In the genomic region with DNA sequence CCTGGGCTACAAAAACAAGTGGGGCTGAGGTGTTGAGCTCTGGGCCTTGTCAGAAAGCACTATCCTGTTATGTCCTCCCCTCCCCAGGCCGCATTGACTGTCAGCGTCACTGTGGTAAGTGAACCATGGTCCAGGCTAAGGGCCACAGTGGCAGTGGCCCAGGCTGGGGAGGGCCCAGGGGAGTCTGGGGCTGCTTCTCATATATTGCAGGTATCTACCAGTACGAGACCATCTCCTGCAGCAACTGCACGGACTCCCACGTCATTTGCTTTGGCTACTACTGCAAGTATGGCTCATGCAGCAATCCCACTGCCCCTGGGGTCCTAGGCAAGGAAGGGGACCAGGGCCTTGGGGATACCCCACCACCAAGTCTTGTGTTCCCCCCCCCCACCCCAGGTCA, we compare ENCODE assay signal across 8 mouse cellular contexts. TPM values are rescaled to one million over a fixed set of nuclear protein-coding genes. Genes with fewer than 3 reads are reported as not detected.
A peak's percentile ranks its signal among the peaks of the same experiment; 100 is the strongest.
DNase-seq lines count a peak whose midpoint lies in the region; ATAC-seq and TF ChIP-seq lines count a peak whose summit lies in the region.
"Had no signal": no experiment of that assay in that cellular context is flagged by ENCODE, and none has a peak within 500 bp of the region (broad histone marks: within the 10 kb centered on the region; RNA-seq: fewer than 3 reads in every experiment).

No protein-coding gene starts in this region.

- peak overlapping the region; percentile 57 for H3K4me3 ChIP-seq in kidney, postnatal 0 days (replicated peaks; ENCODE audit: low read depth, low read length)
- H3K4me3 ChIP-seq in embryonic fibroblast, embryonic 13.5 days (ENCODE audit: insufficient read depth, low read length) = peak overlapping the region; percentile 59
- peak overlapping the region; percentile 63; the same call in 1 of the 2 replicates for H3K4me3 ChIP-seq in intestine, embryonic 14.5 days (ENCODE audit: low read depth, low read length)
- peak overlapping the region; percentile 60 for H3K4me3 ChIP-seq in myocyte

- peaks cover 23% of the 10 kb centered on the region for H3K36me3 ChIP-seq in kidney, postnatal 0 days (ENCODE audit: insufficient read depth, low read length)
- peaks cover 33% of the 10 kb centered on the region for H3K36me3 ChIP-seq in intestine, embryonic 14.5 days (ENCODE audit: control insufficient read depth, insufficient read depth, low read length)
- H3K36me3 ChIP-seq in myocyte (ENCODE audit: control insufficient read depth, insufficient read depth) = peaks cover 8% of the 10 kb centered on the region

- H3K4me1 ChIP-seq in kidney, postnatal 0 days (replicated peaks; ENCODE audit: insufficient read depth, low read length) = peaks cover 24% of the 10 kb centered on the region
- peaks cover 3% of the 10 kb centered on the region; the same call in 1 of the 2 replicates for H3K4me1 ChIP-seq in embryonic fibroblast, embryonic 13.5 days (ENCODE audit: control insufficient read depth, insufficient read depth, low read length)
- peaks cover 26% of the 10 kb centered on the region for H3K4me1 ChIP-seq in intestine, embryonic 14.5 days (replicated peaks; ENCODE audit: control insufficient read depth, insufficient read depth, low read length)

- peak overlapping the region; percentile 78 for H3K4me2 ChIP-seq in kidney, postnatal 0 days (ENCODE audit: low read length)
- H3K4me2 ChIP-seq in intestine, embryonic 14.5 days (ENCODE audit: low read length) = peak overlapping the region; percentile 69
- peak overlapping the region; percentile 89 for H3K4me2 ChIP-seq in myocyte (ENCODE audit: low read depth)

- H3K79me2 ChIP-seq in myocyte (ENCODE audit: control insufficient read depth, insufficient read depth) = peaks cover 26% of the 10 kb centered on the region

- no peak overlapping the region for H3K27ac ChIP-seq in kidney, postnatal 0 days
- H3K27ac ChIP-seq in embryonic fibroblast, embryonic 13.5 days (ENCODE audit: insufficient read depth, low read length) = no peak overlapping the region
- H3K27ac ChIP-seq in intestine, embryonic 14.5 days (ENCODE audit: low read depth) = peak overlapping the region; percentile 79; the same call in 1 of the 2 replicates

- DNase-seq in kidney, postnatal 0 days (ENCODE audit: low spot score) = no peak
- DNase-seq in kidney, adult 18-20 months = no peak
- no peak for DNase-seq in intestine, embryonic 14.5 days (ENCODE audit: low spot score)
- no peak for DNase-seq in spleen, postnatal 36 days (ENCODE audit: low spot score in 2 of 2)
- DNase-seq: thymus, adult 18-20 months had no signal

- no peak for ATAC-seq in kidney, postnatal 0 days (replicated peaks; ENCODE audit: low FRiP score, low read depth)
- no peak for ATAC-seq in intestine, embryonic 14.5 days (replicated peaks; ENCODE audit: low FRiP score, low TSS enrichment, low read depth)
- no peak for ATAC-seq in megakaryocyte progenitor cell, adult 5-6 weeks (replicated peaks; ENCODE audit: poor library complexity)

- peak overlapping the region; percentile 59; the same call in 1 of the 2 replicates for H3K9ac ChIP-seq in kidney, postnatal 0 days (ENCODE audit: low read depth, low read length)
- H3K9ac ChIP-seq in intestine, embryonic 14.5 days (ENCODE audit: low read length) = no peak overlapping the region; the same call in 1 of the 2 replicates

- 81% methylated on average over 5 of the region's 5 CpGs for WGBS in kidney, postnatal 0 days
- 79% methylated on average over 5 of the region's 5 CpGs for WGBS in intestine, embryonic 14.5 days

- H3K27me3 ChIP-seq in kidney, postnatal 0 days (ENCODE audit: insufficient read depth, low read length) = no peaks in the 10 kb centered on the region
- no peaks in the 10 kb centered on the region for H3K27me3 ChIP-seq in intestine, embryonic 14.5 days (replicated peaks; ENCODE audit: control insufficient read depth, insufficient read depth, low read length)
- no peaks in the 10 kb centered on the region for H3K27me3 ChIP-seq in myocyte (ENCODE audit: control insufficient read depth, insufficient read depth, insufficient read length)

- TF ChIP-seq POLR2A in embryonic fibroblast, embryonic 13.5 days (IDR thresholded peaks at IDR 0.05; ENCODE audit: low read depth, low read length) = no peak
- no peak for TF ChIP-seq POLR2A in myocyte (IDR thresholded peaks at IDR 0.05; ENCODE audit: insufficient read length, low read depth)

- no peak for TF ChIP-seq CTCF in kidney, postnatal 0 days (IDR thresholded peaks at IDR 0.05; ENCODE audit: low read depth)
- no peak for TF ChIP-seq CTCF in embryonic fibroblast, embryonic 13.5 days (IDR thresholded peaks at IDR 0.05; ENCODE audit: borderline replicate concordance, insufficient read depth, low read length)

- H3K9me3 ChIP-seq in kidney, postnatal 0 days (replicated peaks; ENCODE audit: low read length) = no peaks in the 10 kb centered on the region
- no peaks in the 10 kb centered on the region for H3K9me3 ChIP-seq in intestine, embryonic 14.5 days (ENCODE audit: control insufficient read depth, low read length)

- no peak overlapping the region for H3ac ChIP-seq in myocyte (ENCODE audit: control insufficient read depth, insufficient read length)

TF ChIP-seq in myocyte, 11 proteins besides CTCF, POLR2A, EP300 and RAD21:
- TF ChIP-seq POLR2AphosphoS2 (IDR thresholded peaks at IDR 0.05; ENCODE audit: insufficient read length, low read depth) (no peak), USF1 (IDR thresholded peaks at IDR 0.05; ENCODE audit: low read depth) (no peak), MYOG (IDR thresholded peaks at IDR 0.05; ENCODE audit: control insufficient read depth in 1 of 3, insufficient read depth in 1 of 3, insufficient read length in 2 of 3, low read depth in 2 of 3) (no peak), SRF (IDR thresholded peaks at IDR 0.05; ENCODE audit: control insufficient read depth, insufficient read length, low read depth) (no peak), TCF12 (IDR thresholded peaks at IDR 0.05; ENCODE audit: insufficient read depth, poor library complexity, severe bottlenecking) (no peak), TCF3 (IDR thresholded peaks at IDR 0.05; ENCODE audit: insufficient read length, low read depth) (no peak), E2F4 (IDR thresholded peaks at IDR 0.05; ENCODE audit: insufficient read depth) (no peak), REST (IDR thresholded peaks at IDR 0.05; ENCODE audit: insufficient read depth, insufficient read length) (no peak)

RNA-seq across cellular contexts. Expression of gene Izumo4, which starts 1.7 kb away (rescaled TPM):
- polyA plus RNA-seq in kidney, postnatal 0 days (2015; fragmentation: Nextera tagmentation; extraction: Ambion mirVana) = 22.4 and 24.5 TPM in 2 replicates
- 24.6 and 38.5 TPM in 2 replicates for polyA plus RNA-seq in embryonic fibroblast, embryonic 13.5 days (2011; ENCODE audit: insufficient read length, low read depth, missing spikeins)
- 15.5 and 15.9 TPM in 2 replicates for polyA plus RNA-seq in intestine, embryonic 14.5 days (2014; fragmentation: Nextera tagmentation; extraction: Ambion mirVana)
- 1.9 TPM for polyA plus RNA-seq in myocyte (2012; fragmentation: generic; extraction: Trizol)
- 7.0 and 13.6 TPM in 2 replicates for total RNA-seq in megakaryocyte progenitor cell, adult 5-6 weeks (2015)
- 1.7 and 4.3 TPM in 2 replicates for total RNA-seq in megakaryocyte progenitor cell, adult 5-6 weeks (2017)

RNA-seq across cellular contexts. Expression of gene Mob3a, which starts 1.9 kb away (rescaled TPM):
- polyA plus RNA-seq in kidney, postnatal 0 days (2015; fragmentation: Nextera tagmentation; extraction: Ambion mirVana) = 22.3 and 26.7 TPM in 2 replicates
- 40.9 and 56.0 TPM in 2 replicates for polyA plus RNA-seq in embryonic fibroblast, embryonic 13.5 days (2011; ENCODE audit: insufficient read length, low read depth, missing spikeins)
- 38.6 and 47.1 TPM in 2 replicates for polyA plus RNA-seq in intestine, embryonic 14.5 days (2014; fragmentation: Nextera tagmentation; extraction: Ambion mirVana)
- polyA plus RNA-seq in myocyte (2012; fragmentation: generic; extraction: Trizol) = 25.1 TPM
- 26.4 and 31.9 TPM in 2 replicates for total RNA-seq in megakaryocyte progenitor cell, adult 5-6 weeks (2015)
- total RNA-seq in megakaryocyte progenitor cell, adult 5-6 weeks (2017) = 34.9 and 39.0 TPM in 2 replicates

RNA-seq across cellular contexts. Expression of gene Mknk2, which starts 25.7 kb away (rescaled TPM):
- polyA plus RNA-seq in kidney, postnatal 0 days (2015; fragmentation: Nextera tagmentation; extraction: Ambion mirVana) = 75.8 and 85.5 TPM in 2 replicates
- polyA plus RNA-seq in embryonic fibroblast, embryonic 13.5 days (2011; ENCODE audit: insufficient read length, low read depth, missing spikeins) = 32.8 and 39.8 TPM in 2 replicates
- polyA plus RNA-seq in intestine, embryonic 14.5 days (2014; fragmentation: Nextera tagmentation; extraction: Ambion mirVana) = 68.2 and 71.1 TPM in 2 replicates
- 119 TPM for polyA plus RNA-seq in myocyte (2012; fragmentation: generic; extraction: Trizol)
- 40.1 and 46.2 TPM in 2 replicates for total RNA-seq in megakaryocyte progenitor cell, adult 5-6 weeks (2015)
- total RNA-seq in megakaryocyte progenitor cell, adult 5-6 weeks (2017) = 32.8 and 44.4 TPM in 2 replicates

RNA-seq across cellular contexts. Expression of gene Ap3d1, which starts 38.4 kb away (rescaled TPM):
- 54.2 and 58.3 TPM in 2 replicates for polyA plus RNA-seq in kidney, postnatal 0 days (2015; fragmentation: Nextera tagmentation; extraction: Ambion mirVana)
- 116 and 155 TPM in 2 replicates for polyA plus RNA-seq in embryonic fibroblast, embryonic 13.5 days (2011; ENCODE audit: insufficient read length, low read depth, missing spikeins)
- polyA plus RNA-seq in intestine, embryonic 14.5 days (2014; fragmentation: Nextera tagmentation; extraction: Ambion mirVana) = 74.1 and 77.4 TPM in 2 replicates
- polyA plus RNA-seq in myocyte (2012; fragmentation: generic; extraction: Trizol) = 68.0 TPM
- 31.5 and 40.3 TPM in 2 replicates for total RNA-seq in megakaryocyte progenitor cell, adult 5-6 weeks (2015)
- 34.7 and 48.7 TPM in 2 replicates for total RNA-seq in megakaryocyte progenitor cell, adult 5-6 weeks (2017)

RNA-seq across cellular contexts. Expression of gene Btbd2, which starts 46.8 kb away (rescaled TPM):
- polyA plus RNA-seq in kidney, postnatal 0 days (2015; fragmentation: Nextera tagmentation; extraction: Ambion mirVana) = 62.7 and 64.5 TPM in 2 replicates
- 21.2 and 22.1 TPM in 2 replicates for polyA plus RNA-seq in embryonic fibroblast, embryonic 13.5 days (2011; ENCODE audit: insufficient read length, low read depth, missing spikeins)
- 55.8 and 73.1 TPM in 2 replicates for polyA plus RNA-seq in intestine, embryonic 14.5 days (2014; fragmentation: Nextera tagmentation; extraction: Ambion mirVana)
- polyA plus RNA-seq in myocyte (2012; fragmentation: generic; extraction: Trizol) = 55.9 TPM
- total RNA-seq in megakaryocyte progenitor cell, adult 5-6 weeks (2015) = 10.5 and 13.2 TPM in 2 replicates
- total RNA-seq in megakaryocyte progenitor cell, adult 5-6 weeks (2017) = 19.9 and 25.7 TPM in 2 replicates
